Mouse (Mus musculus) right cerebral cortex, postnatal 36 days (tissue): ENCODE results near the gene Cebpzos.

Source experiments
- DNase-seq, 2 experiments: peaks; one replicate each; pipeline ENCODE4 v3.0.0; 2022; ENCODE audit warnings: low spot score in 2 of 2, mixed read lengths in 1 of 2

Gene Cebpzos

GRCm38 (mm10) chr17:78937229-78937853 lies 21.0 kb downstream of the Cebpzos start:
- DNase-seq, result no peak

GRCm38 (mm10) chr17:78938927-78939326 lies 22.6 kb downstream of the Cebpzos start:
- no peak for DNase-seq

GRCm38 (mm10) chr17:78942579-78942978 lies 26.3 kb downstream of the Cebpzos start:
- no peak for DNase-seq

- no peak for DNase-seq
Measured at GRCm38 (mm10) chr17:78951225-78951624, 34.9 kb downstream of the Cebpzos start.

- DNase-seq, result no peak
Measured at GRCm38 (mm10) chr17:78952070-78952469, 35.8 kb downstream of the Cebpzos start.

GRCm38 (mm10) chr17:78953240-78953639 lies 36.9 kb downstream of the Cebpzos start:
- no peak for DNase-seq

GRCm38 (mm10) chr17:78959473-78959872 lies 43.2 kb downstream of the Cebpzos start:
- no peak for DNase-seq

- DNase-seq, result peak in 1 of 2 experiments; percentile 12
Measured at GRCm38 (mm10) chr17:78964387-78964786, 48.1 kb downstream of the Cebpzos start.

GRCm38 (mm10) chr17:78966092-78966883 lies 50.0 kb downstream of the Cebpzos start:
- DNase-seq, result no peak

GRCm38 (mm10) chr17:78968500-78968899 lies 52.2 kb downstream of the Cebpzos start:
- no peak for DNase-seq
